Mouse (Mus musculus) fibroblast of lung, adult 2 months (primary cell): Measurements from ENCODE around the gene Prdm16.

Source experiments
- DNase-seq: peaks from one replicate; pipeline ENCODE4 v3.0.0-alpha.2; 2011; ENCODE audit warnings: low read depth

Prdm16 gene

GRCm38 (mm10) chr4:154420749-154421148 is 215.9 kb downstream of the Prdm16 start:
- no peak for DNase-seq

GRCm38 (mm10) chr4:154419766-154420165 is 216.9 kb downstream of the Prdm16 start:
- DNase-seq: no peak

GRCm38 (mm10) chr4:154418993-154419392 is 217.7 kb downstream of the Prdm16 start:
- DNase-seq: no peak

- no peak for DNase-seq
These were observed 218.3 kb downstream of the Prdm16 start for GRCm38 (mm10) chr4:154418327-154418744.

GRCm38 (mm10) chr4:154416728-154417127 is 219.9 kb downstream of the Prdm16 start:
- DNase-seq: no peak

- DNase-seq: no peak
These were observed 221.8 kb downstream of the Prdm16 start for GRCm38 (mm10) chr4:154414885-154415284.

GRCm38 (mm10) chr4:154410559-154410958 is 226.1 kb downstream of the Prdm16 start:
- DNase-seq: no peak

GRCm38 (mm10) chr4:154409841-154410240 is 226.8 kb downstream of the Prdm16 start:
- no peak for DNase-seq

- no peak for DNase-seq
These were observed 227.4 kb downstream of the Prdm16 start for GRCm38 (mm10) chr4:154409237-154409721.

GRCm38 (mm10) chr4:154402948-154403347 is 233.7 kb downstream of the Prdm16 start:
- no peak for DNase-seq

- DNase-seq: no peak
These were observed 234.4 kb downstream of the Prdm16 start for GRCm38 (mm10) chr4:154401982-154402932.

- no peak for DNase-seq
These were observed 235.3 kb downstream of the Prdm16 start for GRCm38 (mm10) chr4:154401379-154401778.

GRCm38 (mm10) chr4:154400256-154401171 is 236.2 kb downstream of the Prdm16 start:
- no peak for DNase-seq

GRCm38 (mm10) chr4:154399634-154400033 is 237.0 kb downstream of the Prdm16 start:
- no peak for DNase-seq

- DNase-seq: no peak
These were observed 239.9 kb downstream of the Prdm16 start for GRCm38 (mm10) chr4:154396652-154397301.

- DNase-seq: no peak
These were observed 242.4 kb downstream of the Prdm16 start for GRCm38 (mm10) chr4:154394123-154394722.

- no peak for DNase-seq
These were observed 243.2 kb downstream of the Prdm16 start for GRCm38 (mm10) chr4:154393196-154394122.

GRCm38 (mm10) chr4:154392641-154393040 is 244.0 kb downstream of the Prdm16 start:
- DNase-seq: no peak

GRCm38 (mm10) chr4:154390333-154391080 is 246.2 kb downstream of the Prdm16 start:
- no peak for DNase-seq

- DNase-seq: no peak
These were observed 247.0 kb downstream of the Prdm16 start for GRCm38 (mm10) chr4:154389641-154390040.
